Mouse (Mus musculus): ENCODE measurements around the gene Il20.

Gene Il20

GRCm38 (mm10) chr1:130865541-130866221, 45.6 kb downstream of the Il20 start, which contains the start of gene Fcmr:
Gene Fcmr (plus strand): TSS chr1:130865669.
- DNase-seq (ENCODE audit: low spot score), result no peak

- DNase-seq (ENCODE audit: low spot score), result no peak
These were observed 46.5 kb downstream of the Il20 start for GRCm38 (mm10) chr1:130864741-130865140.

DNA sequence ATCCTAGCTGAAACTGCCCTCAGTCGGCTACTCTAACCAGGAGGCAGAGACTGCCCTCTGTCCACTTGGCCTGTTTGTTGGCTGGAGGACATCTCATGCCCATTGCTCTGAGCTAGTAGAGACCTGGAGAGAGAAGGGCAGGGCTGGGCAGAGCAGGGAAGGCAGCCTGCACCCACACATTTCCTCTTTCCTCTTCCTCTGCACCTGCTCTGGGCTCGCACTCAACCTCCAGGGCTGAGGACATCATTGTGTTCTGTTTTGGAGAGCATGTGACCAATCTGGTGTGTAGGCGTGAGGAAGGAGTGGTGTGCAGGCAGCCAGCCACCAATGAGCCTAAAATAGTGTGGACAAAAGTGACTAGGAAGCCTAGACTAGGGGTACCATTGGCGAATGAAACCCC, 47.0 kb downstream of the Il20 start:
- no peak for DNase-seq (ENCODE audit: low spot score)

DNA sequence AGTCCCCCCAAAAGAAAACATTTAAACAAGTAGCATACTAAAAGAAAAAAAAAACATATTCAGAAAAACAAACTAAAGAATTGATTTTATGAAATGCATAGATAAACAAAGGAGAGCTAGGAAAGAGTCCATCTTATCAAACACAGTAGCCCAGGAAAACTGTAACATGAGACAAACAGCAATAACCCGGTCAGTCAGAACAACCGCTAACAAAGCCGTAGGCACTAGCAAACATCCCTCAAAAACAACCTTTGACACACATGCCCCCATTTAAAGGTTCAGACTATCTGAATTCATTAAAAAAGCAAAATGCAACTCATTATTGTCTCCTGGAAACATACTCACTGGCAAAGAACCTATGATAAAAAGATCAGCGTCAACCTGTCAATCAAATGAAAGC, 53.8 kb downstream of the Il20 start:
- no peak for DNase-seq (ENCODE audit: low spot score)

Data from adipocyte (in vitro differentiated cells).